Mouse (Mus musculus) E14TG2a.4 (cell line): ENCODE results near the gene Baz1b.

Experiments used
- CTCF ChIP-seq: conservative IDR thresholded peaks from 2 replicates; pipeline ENCODE4 v1.5.1; 2014; ENCODE audit warnings: low read length
- NANOG ChIP-seq: IDR thresholded peaks from 2 replicates; pipeline ENCODE4 v1.6.1; 2014; ENCODE audit warnings: borderline replicate concordance, low read length, mixed read lengths
- POU5F1 ChIP-seq: IDR thresholded peaks from 2 replicates; pipeline ENCODE4 v1.6.1; 2014; ENCODE audit warnings: low read length, borderline replicate concordance

DNA sequence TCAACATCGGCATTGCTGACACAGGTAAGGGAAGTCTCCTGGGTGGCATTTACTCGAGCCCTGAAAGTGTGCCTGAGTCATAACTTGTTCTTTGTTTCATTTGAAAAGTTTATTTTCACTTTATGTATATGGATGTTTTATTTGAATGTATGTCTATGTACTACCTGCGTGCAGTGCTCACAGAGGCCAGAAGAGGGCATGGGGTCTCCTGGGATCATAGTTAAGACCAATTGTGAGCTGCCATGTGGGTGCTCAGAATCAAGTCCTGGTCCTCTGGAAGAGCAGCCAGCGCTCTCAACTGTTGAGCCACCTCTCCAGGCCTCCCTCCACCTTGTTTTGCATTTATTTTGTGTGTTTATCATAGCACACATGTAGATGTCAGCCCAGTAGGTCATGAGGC lies 30.6 kb upstream of the Baz1b start:
- TF ChIP-seq CTCF (peak; percentile 51), POU5F1 (no peak), NANOG (no peak)
